Mouse (Mus musculus) kidney, postnatal 14 days (tissue): ENCODE data around the gene Olfr1404.
"Not testable (repeated sequence)": the region's sequence is repeated elsewhere in the genome, so short reads cannot be mapped to it uniquely, and the experiment has no call there.

Experiments
- DNase-seq: peaks from one replicate; pipeline ENCODE4 v3.0.0; 2022; ENCODE audit warnings: mixed read lengths

Gene Olfr1404

GRCm38 (mm10) chr1:173212092-173212491, at the start of gene Olfr1404:
TSS of gene Olfr1404 (plus strand) at chr1:173212392.
- no peak for DNase-seq

GRCm38 (mm10) chr1:173174154-173174842, 37.9 kb upstream of the Olfr1404 start:
- DNase-seq: no peak

- no peak for DNase-seq
These were observed 21.7 kb upstream of the Olfr1404 start, which contains the start of gene Olfr1406 for GRCm38 (mm10) chr1:173190540-173190939. TSS of gene Olfr1406 (minus strand) at chr1:173190640.

GRCm38 (mm10) chr1:173192059-173192458, 20.1 kb upstream of the Olfr1404 start:
- DNase-seq: no peak

GRCm38 (mm10) chr1:173196359-173196758, 15.8 kb upstream of the Olfr1404 start:
- DNase-seq: no peak

GRCm38 (mm10) chr1:173197508-173197907, 14.7 kb upstream of the Olfr1404 start, which contains the start of gene Olfr218:
TSS of gene Olfr218 (plus strand) at chr1:173197808.
- DNase-seq: no peak

GRCm38 (mm10) chr1:173216481-173216880, 4.3 kb downstream of the Olfr1404 start:
- no peak for DNase-seq

- DNase-seq: no peak
These were observed 14.9 kb downstream of the Olfr1404 start, which contains the start of gene Fcer1a for GRCm38 (mm10) chr1:173227081-173227480. TSS of gene Fcer1a (minus strand) at chr1:173227214.

- DNase-seq: not testable (repeated sequence)
These were observed 24.8 kb downstream of the Olfr1404 start for GRCm38 (mm10) chr1:173237004-173237403.

- DNase-seq: no peak
These were observed 37.7 kb downstream of the Olfr1404 start for GRCm38 (mm10) chr1:173249888-173250287.

GRCm38 (mm10) chr1:173265701-173266100, 53.5 kb downstream of the Olfr1404 start, which contains the start of gene Olfr418:
TSS of gene Olfr418 (plus strand) at chr1:173266001.
- no peak for DNase-seq
